Mouse (Mus musculus): ENCODE data around the gene Sirt2.

DNA sequence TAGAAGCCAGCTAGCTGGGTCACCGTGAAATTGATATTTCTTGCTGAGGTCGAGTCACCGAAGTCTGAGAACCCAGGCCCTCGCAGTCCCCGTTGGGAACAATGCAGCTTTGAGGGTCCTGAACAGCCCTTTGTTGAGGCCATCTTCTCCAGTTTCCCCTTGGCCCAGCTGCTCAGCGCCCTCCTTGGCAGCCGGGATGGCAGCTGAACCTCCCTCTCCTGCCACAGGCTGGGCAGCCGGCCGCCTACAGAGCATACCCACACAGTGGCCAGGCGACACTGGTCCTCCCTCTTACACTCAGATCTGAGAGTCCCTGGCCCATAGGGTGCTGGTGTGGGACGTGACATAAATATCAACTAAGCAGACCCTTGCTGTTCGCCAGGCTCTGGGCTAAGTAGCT is 7.6 kb downstream of the Sirt2 start:
- TF ChIP-seq POLR2A (IDR thresholded peaks at IDR 0.05; ENCODE audit: insufficient read length, low read depth) (no peak), MAX (IDR thresholded peaks at IDR 0.05; ENCODE audit: low read depth) (no peak), TCF12 (IDR thresholded peaks at IDR 0.05; ENCODE audit: insufficient read depth, poor library complexity, severe bottlenecking) (peak; percentile 19), USF1 (IDR thresholded peaks at IDR 0.05; ENCODE audit: low read depth) (no peak), POLR2AphosphoS2 (IDR thresholded peaks at IDR 0.05; ENCODE audit: insufficient read length, low read depth) (no peak), CEBPB (IDR thresholded peaks at IDR 0.05; ENCODE audit: insufficient read depth, poor library complexity, severe bottlenecking) (no peak)

Data from myocyte (in vitro differentiated cells).